Mouse (Mus musculus) left cerebral cortex, postnatal 36 days (tissue): ENCODE measurements at regions not wholly inside any gene's neighbourhood (a gene's known extent, or its start where the extent isn't known, plus 50 kb on each side); places are given as distances from the start of the nearest gene placed in this dataset.
A peak's percentile ranks its signal among the peaks of the same experiment; 100 is the strongest.

ENCODE experiments used
- DNase-seq, 2 experiments: peaks; one replicate each; pipeline ENCODE4 v3.0.0; 2021 to 2022; ENCODE audit warnings: low spot score in 2 of 2, mixed read lengths in 1 of 2
- intact Hi-C: fragments of 180-260 bp; cut with DNase I; formaldehyde crosslinking; loops from one replicate; pipeline ENCODE4 v1.15.1; 2025

GRCm38 (mm10) chr10:54448352-54449043 is 372.1 kb upstream of the Man1a start:
- DNase-seq: peak in 1 of 2 experiments; percentile 9
- intact Hi-C loops: no loop called here

- intact Hi-C loops: no loop called here
- DNase-seq: no peak
These were observed 327.0 kb upstream of the Man1a start for GRCm38 (mm10) chr10:54403223-54403926.

GRCm38 (mm10) chr10:54383751-54384150 is 307.3 kb upstream of the Man1a start:
- DNase-seq: no peak
- intact Hi-C loops: no loop called here

GRCm38 (mm10) chr10:54381530-54381929 is 305.1 kb upstream of the Man1a start:
- intact Hi-C loops: no loop called here
- no peak for DNase-seq

- intact Hi-C loops: no loop called here
These were observed 292.7 kb upstream of the Man1a start for GRCm38 (mm10) chr10:54369158-54369557.

GRCm38 (mm10) chr10:54365315-54365714 is 288.9 kb upstream of the Man1a start:
- intact Hi-C loops: no loop called here
- no peak for DNase-seq

More at GRCm38 (mm10) chr10:54369158-54369557, 292.7 kb upstream of the Man1a start:
- DNase-seq: no peak

GRCm38 (mm10) chr10:54337234-54337633 is 260.8 kb upstream of the Man1a start:
- no peak for DNase-seq
- intact Hi-C loops: no loop called here
